Mouse (Mus musculus) v-Abl transformed pro-B cells (cell line): ENCODE results near the gene Olfr469.
"Not testable (repeated sequence)": the region's sequence is repeated elsewhere in the genome, so short reads cannot be mapped to it uniquely, and the experiment has no call there.

ENCODE experiments used
- in situ Hi-C, 2 experiments: fragments of 400-800 bp; cut with MboI; formaldehyde crosslinking; loops; one replicate each; pipeline ENCODE4 v1.15.1; 2025; ENCODE audit not compliant: unreplicated experiment in 2 of 2

The Olfr469 gene

DNA sequence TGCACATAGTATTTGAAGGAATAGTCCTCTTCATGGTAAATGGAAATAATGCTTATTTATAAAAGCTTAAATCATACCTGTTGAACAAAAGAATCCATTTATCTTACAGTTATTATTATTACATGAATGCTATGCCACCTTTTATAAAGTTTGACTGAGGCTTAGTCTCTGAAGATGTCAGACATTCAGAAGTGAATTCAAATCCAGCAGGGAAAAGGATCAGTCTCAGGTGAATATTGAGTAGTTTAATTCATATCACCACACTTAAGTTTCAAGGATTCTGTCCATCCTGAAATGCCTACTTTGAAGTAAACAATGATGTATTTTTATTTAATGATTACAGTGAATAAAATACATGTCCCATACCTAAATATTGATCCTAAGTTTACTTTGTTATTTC, at the start of gene Olfr469:
Olfr469 (minus strand) TSS at position 101 of the 400 bp plus-strand sequence.
- in situ Hi-C loops = not testable (repeated sequence)

DNA sequence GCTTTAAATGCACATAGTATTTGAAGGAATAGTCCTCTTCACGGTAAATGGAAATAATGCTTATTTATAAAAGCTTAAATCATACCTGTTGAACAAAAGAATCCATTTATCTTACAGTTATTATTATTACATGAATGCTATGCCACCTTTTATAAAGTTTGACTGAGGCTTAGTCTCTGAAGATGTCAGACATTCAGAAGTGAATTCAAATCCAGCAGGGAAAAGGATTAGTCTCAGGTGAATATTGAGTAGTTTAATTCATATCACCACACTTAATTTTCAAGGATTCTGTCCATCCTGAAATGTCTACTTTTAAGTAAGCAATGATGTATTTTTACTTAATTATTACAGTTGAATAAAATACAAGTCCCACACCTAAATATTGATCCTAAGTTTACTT, 22.0 kb upstream of the Olfr469 start, which contains the start of gene Olfr470:
Olfr470 (minus strand) TSS at position 101 of the 400 bp plus-strand sequence.
- in situ Hi-C loops = not testable (repeated sequence)

DNA sequence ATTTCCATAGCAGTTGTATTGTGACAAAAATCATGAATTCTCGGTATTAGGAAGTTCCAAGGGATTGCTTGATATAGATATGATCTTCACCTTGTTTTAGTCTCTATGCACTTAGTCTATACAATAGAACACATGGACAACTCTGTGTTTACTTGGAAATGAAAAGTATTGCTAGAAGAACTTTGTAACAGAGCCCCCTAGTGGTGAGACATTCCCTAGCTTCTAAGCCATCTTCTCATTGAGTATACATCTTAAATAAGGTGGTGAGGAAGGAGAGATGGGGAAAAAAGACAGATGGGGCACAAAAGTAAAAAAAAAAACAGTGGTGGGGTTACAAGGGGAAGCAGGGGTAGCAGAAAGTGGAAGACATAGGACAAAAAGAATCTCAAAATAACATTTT, 16.4 kb upstream of the Olfr469 start:
- in situ Hi-C loops = no loop called here

DNA sequence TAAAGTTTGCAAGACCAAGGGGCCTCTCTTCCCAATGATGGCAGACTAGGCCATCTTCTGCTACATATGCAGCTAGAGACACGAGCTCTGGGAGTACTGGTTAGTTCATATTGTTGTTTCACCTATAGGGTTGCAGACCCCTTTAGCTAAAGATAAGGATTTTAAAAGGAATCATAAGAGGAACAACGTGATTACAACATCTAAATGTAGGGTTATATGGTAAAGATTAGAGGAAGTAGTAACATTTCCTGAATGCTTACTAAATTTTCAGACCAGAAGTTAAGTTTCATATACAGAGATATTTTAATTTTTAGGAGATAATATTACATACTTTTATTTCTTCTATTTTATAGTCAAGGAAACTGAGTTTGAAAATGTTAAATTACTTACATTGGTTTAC, 1.5 kb downstream of the Olfr469 start:
- in situ Hi-C loops = not testable (repeated sequence)

DNA sequence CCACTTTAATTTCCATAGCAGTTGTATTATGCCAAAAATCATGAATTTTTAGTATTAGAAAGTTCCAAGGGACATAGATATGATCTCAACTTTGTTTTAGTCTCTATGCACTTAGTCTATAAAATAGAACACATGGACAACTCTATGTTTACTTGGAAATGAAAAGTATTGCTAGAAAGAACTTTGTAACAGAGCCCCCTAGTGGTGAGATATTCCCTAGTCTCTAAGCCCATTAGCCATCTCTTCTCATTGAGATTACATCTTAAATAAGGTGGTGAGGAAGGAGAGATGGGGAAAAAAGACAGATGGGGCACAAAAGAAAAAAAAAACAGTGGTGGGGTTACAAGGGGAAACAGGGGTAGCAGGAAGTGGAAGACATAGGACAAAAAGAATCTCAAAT, 5.9 kb downstream of the Olfr469 start:
- in situ Hi-C loops = no loop called here

DNA sequence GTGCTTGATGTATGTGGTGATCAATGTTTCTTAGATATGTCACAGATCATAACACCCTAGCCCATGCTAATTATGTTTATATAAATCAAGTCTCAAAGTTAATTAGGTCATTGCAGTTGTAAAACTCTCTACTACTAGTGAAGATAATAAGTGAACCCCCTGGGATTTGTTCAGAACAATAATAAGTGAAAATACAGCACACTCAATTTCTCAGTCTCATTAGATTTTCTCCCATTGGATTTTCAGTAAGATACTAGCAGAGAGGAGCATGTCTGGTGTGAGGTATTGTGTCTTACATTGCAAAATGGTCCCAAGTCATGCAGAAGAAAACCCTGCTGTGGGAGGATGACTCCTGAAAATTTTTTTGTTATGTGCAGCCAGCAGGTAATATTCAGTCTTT, 13.4 kb downstream of the Olfr469 start, which contains the start of gene Olfr467:
Olfr467 (plus strand) TSS at position 301 of the 400 bp plus-strand sequence.
- in situ Hi-C loops = no loop called here

DNA sequence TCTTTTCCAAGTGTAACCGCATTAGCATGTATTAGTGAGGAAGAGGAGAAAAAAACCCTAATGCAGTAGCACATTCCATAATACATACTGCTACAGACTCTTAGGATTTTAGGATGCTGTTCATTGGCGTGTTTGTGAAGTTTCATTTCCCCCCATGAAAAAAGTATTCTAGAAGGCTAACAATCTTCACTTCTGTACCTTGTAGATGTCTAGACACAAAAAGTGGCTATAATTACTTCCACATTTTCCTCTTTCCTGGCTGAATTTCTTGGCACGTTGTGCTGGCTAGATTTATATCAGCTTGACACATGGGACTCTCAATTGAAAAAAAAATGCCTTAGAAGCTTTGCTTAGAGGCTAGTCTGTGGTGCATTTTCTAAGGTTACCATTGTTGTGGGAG, 23.2 kb downstream of the Olfr469 start:
- in situ Hi-C loops = no loop called here

DNA sequence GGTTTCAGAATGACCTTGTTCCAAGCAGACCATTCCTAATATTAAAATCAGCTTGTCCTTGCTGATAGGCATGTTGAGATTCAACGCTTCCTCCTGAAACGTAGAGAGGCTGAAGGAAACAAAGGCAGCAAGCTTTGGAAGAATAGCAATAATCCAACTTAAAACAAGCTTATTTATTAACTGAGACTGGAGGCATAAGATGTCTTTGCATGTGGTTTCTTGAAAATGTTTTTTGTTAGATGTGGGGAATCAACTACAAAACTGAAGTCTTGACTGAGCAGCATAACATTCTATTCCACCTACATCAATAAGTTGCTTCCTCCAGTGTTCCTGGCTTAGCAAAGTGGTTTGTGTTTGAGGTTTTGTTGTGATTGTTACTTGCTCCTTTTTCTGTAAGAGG, 24.2 kb downstream of the Olfr469 start, which contains the start of gene Ovch2:
Ovch2 (minus strand) TSS at position 101 of the 400 bp plus-strand sequence.
- in situ Hi-C loops = no loop called here

DNA sequence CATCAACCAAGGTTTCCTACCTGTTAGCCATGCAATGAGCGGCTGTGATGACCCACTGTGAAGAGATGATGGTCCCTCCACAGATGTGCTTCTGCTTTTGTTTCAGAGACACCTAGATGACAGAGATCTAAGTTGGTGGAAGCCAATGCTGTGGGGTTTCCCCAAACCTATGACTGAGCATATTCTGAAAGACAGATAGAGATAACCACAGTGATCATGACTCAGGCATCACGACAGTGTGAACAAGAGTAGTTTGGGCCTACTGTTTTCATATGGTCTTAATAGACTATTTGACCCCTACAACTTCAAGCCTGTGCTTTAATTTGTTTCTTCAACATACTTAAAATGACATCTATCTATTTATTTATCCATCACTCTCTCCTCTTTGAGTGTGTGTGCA, 28.8 kb downstream of the Olfr469 start:
- in situ Hi-C loops = no loop called here

DNA sequence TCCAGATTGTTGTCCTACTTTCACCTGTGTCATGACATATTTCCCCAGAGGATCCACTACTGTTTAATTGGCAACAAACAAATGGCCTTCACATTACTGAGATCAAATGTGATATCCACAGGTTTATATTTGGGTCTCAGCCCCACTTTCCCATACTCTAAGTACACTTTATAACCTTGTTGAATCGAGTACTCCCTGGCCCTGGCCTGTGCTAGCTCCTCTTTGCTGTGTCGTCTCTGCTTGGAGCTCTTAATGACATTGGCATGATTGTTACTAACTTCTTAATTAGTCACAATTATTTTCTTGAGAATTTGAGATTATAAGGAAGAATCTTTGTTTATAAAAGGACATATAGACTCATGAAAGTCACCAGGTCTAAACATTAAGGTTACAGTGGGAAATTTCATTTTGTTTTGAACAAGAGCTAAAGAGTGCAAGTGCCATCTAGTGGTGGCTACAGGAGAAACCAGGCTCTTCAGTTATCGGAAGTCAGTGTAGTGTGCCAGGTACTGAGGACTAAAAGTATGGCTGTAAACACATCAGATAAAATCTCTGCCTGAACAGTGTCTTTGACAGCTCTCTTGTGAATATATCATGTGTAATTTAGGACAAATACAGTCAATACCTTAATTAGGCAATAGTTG, 37.2 kb downstream of the Olfr469 start:
- in situ Hi-C loops = no loop called here

DNA sequence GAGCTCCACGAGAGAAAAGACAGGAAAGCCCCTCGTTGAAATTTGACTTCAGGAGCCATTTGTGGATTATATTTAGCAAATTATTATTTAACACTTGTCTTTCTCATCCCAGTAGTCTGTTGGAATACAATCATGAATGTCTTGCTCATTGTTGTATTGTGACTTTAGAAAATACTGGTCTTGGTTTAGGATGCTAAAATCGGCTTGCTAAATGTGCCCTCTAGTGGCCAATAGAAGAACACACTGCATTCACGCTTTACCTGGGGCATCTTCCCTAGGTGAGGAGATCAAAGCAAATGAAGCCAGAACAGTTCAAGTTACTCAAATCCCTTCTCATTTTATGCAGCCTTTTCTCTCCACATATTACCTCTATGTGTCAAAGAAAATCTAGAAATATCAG, 45.7 kb downstream of the Olfr469 start:
- in situ Hi-C loops = no loop called here

DNA sequence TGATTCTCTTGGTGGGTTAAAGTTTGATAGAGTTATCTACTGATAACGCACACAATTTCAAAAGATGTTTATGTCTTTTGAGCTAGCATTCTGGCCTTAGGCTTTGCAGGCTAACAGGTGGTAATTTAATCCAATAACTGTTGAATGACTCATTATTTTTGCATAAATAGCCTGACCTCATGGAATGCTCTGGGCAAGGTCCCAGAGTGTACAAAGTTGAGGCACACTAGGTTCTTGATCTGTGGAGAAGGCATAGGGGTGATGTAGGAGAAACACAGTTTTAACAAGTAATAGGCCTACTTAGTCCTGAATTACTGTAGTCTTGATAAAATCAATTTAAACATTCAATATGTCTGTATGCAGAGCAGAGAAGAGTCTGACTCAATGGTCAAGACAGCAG, 47.1 kb downstream of the Olfr469 start:
- in situ Hi-C loops = no loop called here

DNA sequence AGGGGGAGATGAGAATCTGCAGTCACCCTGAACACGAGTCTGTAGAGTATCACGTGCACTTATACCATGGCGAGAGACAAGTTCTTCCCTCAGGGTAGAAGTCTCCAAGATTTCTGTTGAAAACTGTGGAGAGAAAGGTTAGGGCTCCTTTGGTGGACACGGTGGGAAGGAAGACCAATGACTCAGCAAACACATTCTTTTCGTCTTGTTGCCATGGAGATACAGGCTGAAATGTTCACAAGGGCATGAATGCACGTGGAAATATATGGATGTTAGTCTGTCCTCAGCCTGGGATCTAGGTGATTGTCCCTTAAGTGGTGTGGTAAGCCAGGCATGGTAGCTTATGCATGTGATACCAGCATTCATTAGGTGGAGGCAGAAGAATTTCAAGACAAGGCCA, 54.5 kb downstream of the Olfr469 start:
- in situ Hi-C loops = no loop called here
